Mouse (Mus musculus) ZHBTc4 (cell line): ENCODE measurements at regions not wholly inside any gene's neighbourhood (a gene's known extent, or its start where the extent isn't known, plus 50 kb on each side); places are given as distances from the start of the nearest gene placed in this dataset.

ENCODE experiments used
- DNase-seq: peaks from one replicate; pipeline ENCODE4 v3.0.0-alpha.2; 2011; ENCODE audit warnings: low read depth, low spot score

DNA sequence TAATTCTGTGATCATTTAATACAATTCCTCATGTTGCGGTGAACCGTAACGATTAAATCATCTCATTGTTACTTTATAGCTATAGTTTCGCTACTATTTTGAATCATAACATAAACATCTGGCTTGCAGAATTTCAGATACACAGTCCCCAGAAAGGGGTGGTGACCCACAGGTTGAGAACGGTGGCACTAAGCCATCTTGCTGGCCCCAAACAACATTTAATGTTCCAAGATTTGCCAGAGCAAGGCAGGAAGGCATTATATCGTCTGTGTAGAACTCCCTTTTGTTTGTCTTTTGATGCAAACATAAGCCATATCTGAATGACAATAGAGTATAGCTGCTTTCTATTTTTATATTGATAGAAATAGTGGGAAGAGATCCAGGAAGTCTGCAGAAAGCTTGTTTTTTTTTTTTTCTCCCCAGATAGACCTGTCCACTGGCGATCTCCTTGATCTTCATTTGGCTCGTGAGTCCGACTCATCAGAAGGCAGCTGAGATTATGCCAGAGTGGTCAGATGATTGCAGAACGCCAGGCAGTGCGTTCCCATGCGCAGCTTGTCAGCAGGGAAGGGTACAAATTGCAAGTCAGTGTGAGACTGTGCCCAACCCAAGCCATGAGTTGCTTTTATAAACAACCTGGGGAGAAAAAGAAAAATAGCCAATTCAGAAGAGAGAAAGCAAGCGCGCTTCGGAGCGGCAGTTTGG is 213.9 kb downstream of the Dok5 start:
- no peak for DNase-seq

DNA sequence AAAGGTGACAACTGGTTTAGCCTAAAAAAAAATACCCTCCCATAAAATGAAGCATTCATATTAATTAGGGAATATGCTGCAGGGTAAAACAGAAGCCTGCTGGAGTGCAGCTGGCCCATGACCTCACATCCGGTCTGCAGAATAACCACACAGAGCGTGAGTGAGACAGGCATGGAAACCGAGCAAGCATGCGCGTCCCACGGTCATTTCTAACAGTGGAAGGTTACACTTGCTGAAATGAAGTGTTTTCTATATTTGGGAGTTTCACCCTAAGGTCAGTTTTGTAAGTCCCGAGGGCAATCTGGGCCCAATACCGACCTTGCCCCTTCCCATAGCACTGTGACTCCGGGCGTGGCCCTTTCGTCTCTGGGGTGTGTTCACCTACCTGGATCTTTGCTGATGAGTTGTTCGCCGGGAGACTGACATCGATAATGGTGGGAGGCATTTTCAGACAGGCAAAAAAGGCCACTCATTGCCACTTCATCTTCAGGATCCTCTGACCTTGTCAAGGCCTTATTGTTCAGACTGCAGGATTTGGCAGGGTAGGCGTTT is 214.6 kb downstream of the Dok5 start:
- no peak for DNase-seq

DNA sequence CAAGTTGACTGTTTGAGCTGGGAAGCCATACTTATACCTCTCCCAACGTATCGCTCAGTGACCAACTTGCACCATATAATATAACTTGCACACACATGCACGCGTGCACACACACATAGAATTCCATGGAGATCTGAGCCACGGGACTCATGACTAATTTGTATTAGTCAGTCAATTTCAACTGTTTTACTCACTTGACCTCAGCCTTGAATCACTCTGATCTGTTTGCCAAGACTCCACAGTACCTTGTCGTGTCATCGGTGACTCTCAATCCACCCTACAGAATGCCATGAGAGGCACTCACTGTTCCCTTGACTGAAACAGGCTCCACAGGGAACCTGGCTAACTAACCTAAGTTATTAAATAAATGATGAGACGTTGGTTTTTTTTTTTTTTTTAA is 215.6 kb downstream of the Dok5 start:
- no peak for DNase-seq

DNA sequence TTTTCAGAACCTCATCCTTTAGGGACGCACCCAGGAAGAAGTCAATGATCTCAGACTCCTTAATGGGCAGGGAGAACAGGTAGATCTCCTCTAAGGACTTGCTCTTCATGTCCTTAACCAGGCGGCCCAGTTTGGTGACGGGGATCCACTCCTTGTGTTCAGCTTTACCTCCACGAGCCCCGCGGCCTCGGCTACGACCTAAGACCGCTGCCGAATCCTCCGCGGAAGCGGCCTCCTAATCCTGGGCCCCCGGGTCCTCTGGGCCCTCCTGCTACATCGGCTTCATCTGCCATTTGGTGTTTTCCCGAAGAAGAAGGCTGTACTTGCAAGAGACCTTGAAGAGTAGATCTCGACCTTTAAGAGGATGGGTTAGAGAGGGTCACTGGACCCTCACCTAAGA is 223.0 kb downstream of the Dok5 start:
- no peak for DNase-seq

DNA sequence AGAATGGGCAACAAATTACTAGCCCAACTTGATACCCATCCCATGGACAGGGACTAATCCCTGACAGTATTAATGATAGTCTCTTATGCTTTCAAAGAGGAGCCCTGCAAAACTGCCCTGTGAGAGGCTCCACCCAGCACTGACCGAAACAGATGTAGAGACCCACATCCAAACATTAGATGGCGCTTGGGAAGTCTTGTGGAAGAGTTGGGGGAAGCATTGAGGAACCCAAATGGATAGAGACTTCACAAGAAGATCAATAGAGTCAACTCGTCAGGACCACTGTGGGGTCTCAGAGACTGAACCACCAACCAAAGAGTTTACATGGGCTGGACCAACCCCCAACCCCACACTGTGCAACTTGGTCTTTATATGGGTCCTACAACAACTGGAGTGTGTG is 225.2 kb downstream of the Dok5 start:
- no peak for DNase-seq

DNA sequence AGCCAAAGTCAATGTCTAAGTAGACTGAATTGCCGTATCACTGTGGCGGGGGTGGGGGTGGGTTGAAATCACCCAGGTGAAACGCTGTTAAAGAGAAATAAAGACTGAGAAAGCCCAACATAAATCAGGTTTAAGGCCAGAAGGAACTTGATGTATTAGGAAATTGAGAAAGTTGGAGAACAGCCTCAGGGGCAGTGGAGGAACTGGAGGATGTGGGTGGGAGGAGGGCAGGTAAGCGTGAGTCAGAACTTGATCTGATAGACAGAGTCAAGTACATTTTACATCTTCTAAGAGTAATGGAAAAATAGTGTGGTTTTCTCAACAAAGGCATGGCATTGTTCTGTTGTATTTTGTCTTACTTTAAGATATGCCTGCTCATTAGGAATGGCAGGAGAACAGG is 228.8 kb downstream of the Dok5 start:
- DNase-seq: no peak

DNA sequence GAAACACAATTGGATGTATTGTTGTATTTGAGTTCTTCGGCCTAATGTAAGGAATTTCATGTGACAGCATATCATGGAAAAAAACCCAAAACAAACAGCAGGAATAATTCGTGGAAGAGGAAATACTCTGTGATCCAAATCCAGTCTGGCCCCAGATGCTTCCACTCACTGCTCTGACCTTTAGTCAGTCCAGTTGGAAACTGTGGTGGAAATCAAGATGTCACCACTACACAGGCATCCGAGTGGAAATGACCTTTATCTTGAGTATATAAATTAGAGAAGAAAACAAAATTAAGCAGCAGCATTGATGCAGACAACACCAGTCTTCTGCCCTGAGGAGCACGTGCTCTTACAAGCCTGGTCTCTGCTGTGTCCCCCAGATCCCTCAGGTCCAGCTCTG is 230.9 kb downstream of the Dok5 start:
- no peak for DNase-seq

DNA sequence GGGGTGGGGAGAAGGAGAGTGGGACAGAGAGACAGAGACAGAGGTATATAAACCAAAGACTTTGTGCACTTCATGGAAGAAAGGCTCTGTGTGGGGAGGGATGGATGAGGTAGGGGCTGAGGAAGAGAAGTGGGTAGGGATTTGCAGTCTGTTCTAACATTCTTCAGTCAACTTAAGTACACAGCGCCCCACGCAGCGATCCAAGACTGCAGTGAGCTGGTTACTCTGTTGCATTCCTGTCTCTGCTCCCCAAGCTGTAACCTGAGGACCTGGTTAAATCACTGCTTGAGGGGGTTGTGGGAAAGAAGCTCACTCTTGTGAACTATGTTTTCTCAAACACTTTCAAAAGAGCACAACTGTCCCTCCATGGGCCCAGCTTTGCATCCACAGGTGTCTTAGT is 237.8 kb downstream of the Dok5 start:
- no peak for DNase-seq

DNA sequence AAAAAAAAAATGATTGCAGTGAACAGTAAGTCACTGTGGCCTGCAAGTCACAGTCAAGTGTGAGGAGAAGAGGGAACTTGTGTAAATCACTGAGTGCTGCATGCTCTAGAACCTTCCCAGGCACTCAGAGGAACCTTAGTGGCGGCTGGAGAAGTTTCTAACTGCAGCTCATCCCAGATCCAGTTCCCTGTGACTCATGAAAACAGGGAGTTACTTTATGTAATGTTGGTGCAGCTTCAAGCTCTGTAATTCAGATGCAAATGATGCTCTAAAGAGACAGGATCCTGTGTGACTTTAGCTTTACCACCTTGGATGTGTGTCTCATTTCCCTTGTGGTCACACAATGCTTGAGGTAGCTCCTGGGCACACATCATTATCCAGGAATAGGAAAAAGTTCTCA is 253.8 kb downstream of the Dok5 start:
- DNase-seq: peak; percentile 20

DNA sequence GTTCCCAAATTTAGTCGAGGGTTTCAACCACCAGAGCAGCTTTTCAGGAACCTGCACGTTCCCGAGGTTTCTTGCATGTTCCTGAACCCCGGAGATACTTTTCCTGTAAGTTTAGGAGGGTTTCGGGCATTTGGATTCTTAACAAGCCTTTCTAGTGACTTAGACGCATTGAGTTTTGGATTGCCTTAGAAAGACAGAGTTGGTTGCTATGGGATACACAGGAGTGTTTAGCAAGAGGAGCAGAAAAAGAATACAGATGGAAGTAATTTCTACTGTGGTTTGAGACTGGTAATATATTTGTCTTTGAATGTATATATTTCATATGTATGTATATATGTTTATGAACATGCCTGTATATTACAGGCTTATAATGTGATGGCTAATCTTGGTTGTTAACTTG is 266.8 kb downstream of the Dok5 start:
- no peak for DNase-seq

DNA sequence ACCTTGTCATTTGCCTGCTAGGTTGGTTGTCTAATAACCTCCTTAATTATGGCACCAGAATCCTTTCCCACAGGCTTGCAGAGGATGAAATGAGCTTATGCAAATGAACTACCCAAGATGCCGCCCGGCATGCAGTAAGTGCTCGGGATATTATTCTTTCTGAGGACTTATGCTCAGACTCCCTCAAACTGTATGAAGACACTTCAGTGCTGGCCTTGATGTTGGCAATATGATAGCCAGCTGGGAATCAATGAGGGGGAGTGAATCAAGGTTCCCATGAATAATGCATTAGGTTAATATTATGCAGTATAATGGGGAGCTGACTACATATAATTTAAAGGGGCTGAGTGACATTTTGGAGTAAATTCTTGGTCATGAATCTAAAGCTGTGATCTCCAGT is 268.6 kb downstream of the Dok5 start:
- no peak for DNase-seq

DNA sequence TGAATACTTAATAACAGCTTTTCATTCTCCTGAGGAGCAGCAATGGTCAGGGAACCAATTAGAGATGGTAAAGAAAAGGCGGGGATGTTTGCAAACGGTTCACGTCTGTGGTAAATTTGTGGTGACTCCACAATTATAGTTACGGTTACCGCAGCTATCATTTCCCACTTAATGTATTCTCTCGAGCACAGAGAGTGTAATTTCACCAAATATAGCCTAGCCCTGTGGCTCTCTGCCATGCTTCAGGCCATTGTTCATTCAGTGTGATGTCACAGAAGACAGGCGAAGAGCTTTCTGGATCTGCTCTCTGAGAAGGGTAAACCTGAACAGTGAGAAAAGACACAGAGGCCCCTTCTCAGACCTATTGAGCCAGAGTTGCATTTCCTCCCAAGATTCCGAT is 296.9 kb downstream of the Dok5 start:
- no peak for DNase-seq
